Mouse (Mus musculus) small intestine, adult 2 months (tissue): ENCODE results near the gene Fhl3. TPM values are rescaled to one million over a fixed set of nuclear protein-coding genes. Genes with fewer than 3 reads are reported as not detected.
"Not testable (repeated sequence)": the region's sequence is repeated elsewhere in the genome, so short reads cannot be mapped to it uniquely, and the experiment has no call there.

Experiments used
- H3K27ac ChIP-seq: fragments of 200-500 bp; 2 replicates; pipeline ENCODE4 v1.5.1; 2012; ENCODE audit warnings: low read depth, low read length, control low read depth, inconsistent platforms; ENCODE audit not compliant: insufficient read depth
- H3K27me3 ChIP-seq: fragments of 200-500 bp; 2 replicates; pipeline ENCODE4 v1.6.1; 2012; ENCODE audit warnings: mild to moderate bottlenecking, moderate library complexity, low read length, inconsistent platforms; ENCODE audit not compliant: control insufficient read depth, insufficient read depth
- H3K36me3 ChIP-seq: fragments of 200-500 bp; 2 replicates; pipeline ENCODE4 v1.6.1; 2012; ENCODE audit warnings: mild to moderate bottlenecking, low read length, control low read depth, inconsistent platforms; ENCODE audit not compliant: control insufficient read depth, insufficient read depth
- H3K4me1 ChIP-seq: fragments of 200-500 bp; 2 replicates; pipeline ENCODE4 v1.6.1; 2012; ENCODE audit warnings: low read length, inconsistent platforms, mixed read lengths; ENCODE audit not compliant: control insufficient read depth, insufficient read depth, insufficient read length
- H3K4me3 ChIP-seq: fragments of 200-500 bp; 2 replicates; pipeline ENCODE4 v1.5.1; 2012; ENCODE audit warnings: low read depth, mild to moderate bottlenecking, control low read depth, inconsistent platforms, low read length, moderate library complexity
- CTCF ChIP-seq: fragments of 200-500 bp; IDR thresholded peaks from 2 replicates; pipeline ENCODE4 v1.5.1; 2012; ENCODE audit warnings: low read depth, mild to moderate bottlenecking, control low read depth, inconsistent platforms, low read length, moderate library complexity, mixed read lengths; ENCODE audit not compliant: insufficient replicate concordance, insufficient read length; ENCODE audit errors: extremely low read depth
- POLR2A ChIP-seq: fragments of 200-500 bp; IDR thresholded peaks from 2 replicates; pipeline ENCODE4 v1.6.1; 2012; ENCODE audit warnings: low read depth, mild to moderate bottlenecking, control low read depth, inconsistent platforms, low read length, moderate library complexity
- WGBS: fragments of 180-500 bp; shearing (Covaris S2); methylation state at CpG from one replicate; pipeline ENCODE4 v1.1.7; 2018; 5-methylcytosine and 5-hydroxymethylcytosine counted together
- polyA plus RNA-seq: library from polyadenylated mRNA; depleted of rRNA; stranded (reverse); fragments of >200 nt; gene quantifications from 2 replicates; pipeline ENCODE4 v1.2.3, GENCODE M21; 2012

The Fhl3 gene
- polyA plus RNA-seq, 1 experiment: 9.2 TPM

DNA sequence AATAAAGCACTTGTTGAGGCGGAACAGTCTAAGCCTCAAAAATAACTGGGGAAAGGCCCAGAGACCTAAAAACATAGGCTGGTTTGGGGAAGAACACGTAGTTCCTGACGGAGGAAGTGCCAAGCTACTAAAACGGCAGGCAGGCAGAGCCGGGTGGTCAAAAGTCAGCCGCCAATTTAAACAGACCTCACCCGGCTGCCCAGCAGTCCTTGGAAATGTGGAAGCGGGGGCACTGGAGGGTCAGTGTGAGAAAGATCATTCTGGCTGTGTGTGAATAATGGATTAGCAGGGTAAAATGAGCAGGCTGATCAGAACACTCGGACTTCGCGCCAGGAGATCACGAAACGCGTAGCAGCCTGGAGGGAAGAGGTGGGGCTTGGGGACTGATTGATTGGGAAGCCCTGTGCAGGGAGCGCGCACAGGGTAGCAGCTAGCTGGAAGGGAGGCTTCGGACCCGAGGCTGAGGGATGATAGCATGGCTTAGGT, 9.5 kb downstream of the Fhl3 start:
- Histone ChIP-seq H3K4me1 (peaks cover 13% of the 10 kb centered on the region), H3K27me3 (no peaks in the 10 kb centered on the region), H3K4me3 (peak overlapping the region; percentile 40), H3K27ac (peak overlapping the region; percentile 74), H3K36me3 (no peaks in the 10 kb centered on the region)
- 3% methylated on average over 18 of the region's 18 CpGs for WGBS
- TF ChIP-seq POLR2A (no peak), CTCF (no peak)

DNA sequence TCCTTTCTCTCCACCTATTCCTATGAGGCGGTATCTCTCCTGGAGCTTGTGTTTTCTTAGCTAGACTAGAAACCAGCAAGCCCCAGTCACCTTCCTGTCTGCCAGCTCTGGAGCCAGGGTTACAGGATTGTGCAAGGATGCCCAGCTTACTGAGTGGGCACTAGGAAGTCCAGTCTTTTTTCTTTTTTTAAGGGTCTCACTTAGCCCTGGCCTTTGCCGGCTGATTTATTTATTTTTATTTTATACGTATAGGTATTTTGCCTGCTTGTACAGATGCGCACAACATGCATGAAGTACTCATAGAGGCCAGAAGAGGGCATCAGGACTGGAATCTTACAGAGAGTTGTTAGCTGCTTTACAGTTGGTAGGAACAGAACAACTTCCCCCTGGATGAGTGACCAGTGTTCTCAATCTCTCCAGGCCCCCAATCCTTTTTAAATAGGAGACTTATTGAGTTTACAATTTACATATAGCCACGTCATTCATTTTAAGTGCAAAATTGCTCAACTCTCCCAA, 10.3 kb downstream of the Fhl3 start:
- 4% methylated on average over 5 of the region's 5 CpGs for WGBS
- Histone ChIP-seq H3K36me3 (no peaks in the 10 kb centered on the region), H3K27ac (no peak overlapping the region), H3K27me3 (no peaks in the 10 kb centered on the region), H3K4me1 (peaks cover 12% of the 10 kb centered on the region), H3K4me3 (no peak overlapping the region)
- TF ChIP-seq POLR2A: no peak
- no peak for TF ChIP-seq CTCF

DNA sequence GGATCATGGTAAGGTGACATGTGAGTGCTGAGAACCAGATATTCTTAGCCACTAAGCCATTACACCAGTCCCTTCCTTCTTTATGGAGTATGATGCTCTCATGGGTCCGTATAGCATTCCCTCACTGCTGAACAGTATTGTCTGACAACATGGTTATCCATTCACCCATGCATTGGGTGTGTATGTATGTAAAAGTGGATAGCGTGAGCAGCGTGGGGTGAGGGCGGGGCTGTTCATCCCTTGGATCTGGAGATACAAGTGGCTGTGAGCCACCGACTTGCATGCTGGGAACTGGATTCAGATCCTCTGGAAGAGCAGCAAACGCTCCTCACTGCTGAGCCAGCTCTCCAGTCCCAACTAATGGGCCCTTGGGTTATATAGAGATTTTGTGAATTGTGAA, 12.1 kb downstream of the Fhl3 start:
- Histone ChIP-seq H3K27ac (no peak overlapping the region), H3K4me1 (peaks cover 12% of the 10 kb centered on the region), H3K36me3 (peaks cover 7% of the 10 kb centered on the region), H3K4me3 (no peak overlapping the region), H3K27me3 (no peaks in the 10 kb centered on the region)
- no peak for TF ChIP-seq POLR2A
- TF ChIP-seq CTCF: no peak
- WGBS: 82% methylated on average over 6 of the region's 6 CpGs

DNA sequence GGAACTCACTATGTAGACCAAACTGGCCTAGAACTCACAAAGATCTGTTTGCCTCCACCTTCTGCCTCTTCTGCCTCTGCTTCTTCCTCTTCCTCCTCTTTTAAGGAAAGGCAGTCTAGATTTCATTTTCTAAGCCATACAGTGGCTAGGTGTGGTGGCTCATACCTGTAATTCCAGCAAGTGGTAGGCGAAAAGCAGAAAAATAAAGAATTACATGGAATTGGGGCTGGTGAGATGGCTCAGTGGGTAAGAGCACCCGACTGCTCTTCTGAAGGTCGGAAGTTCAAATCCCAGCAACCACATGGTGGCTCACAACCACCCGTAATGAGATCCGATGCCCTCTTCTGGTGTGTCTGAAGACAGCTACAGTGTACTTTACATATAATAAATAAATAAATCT, 13.3 kb downstream of the Fhl3 start:
- whole genome bisulfite sequencing: 67% methylated on average over 5 of the region's 5 CpGs
- H3K27ac ChIP-seq: not testable (repeated sequence)

DNA sequence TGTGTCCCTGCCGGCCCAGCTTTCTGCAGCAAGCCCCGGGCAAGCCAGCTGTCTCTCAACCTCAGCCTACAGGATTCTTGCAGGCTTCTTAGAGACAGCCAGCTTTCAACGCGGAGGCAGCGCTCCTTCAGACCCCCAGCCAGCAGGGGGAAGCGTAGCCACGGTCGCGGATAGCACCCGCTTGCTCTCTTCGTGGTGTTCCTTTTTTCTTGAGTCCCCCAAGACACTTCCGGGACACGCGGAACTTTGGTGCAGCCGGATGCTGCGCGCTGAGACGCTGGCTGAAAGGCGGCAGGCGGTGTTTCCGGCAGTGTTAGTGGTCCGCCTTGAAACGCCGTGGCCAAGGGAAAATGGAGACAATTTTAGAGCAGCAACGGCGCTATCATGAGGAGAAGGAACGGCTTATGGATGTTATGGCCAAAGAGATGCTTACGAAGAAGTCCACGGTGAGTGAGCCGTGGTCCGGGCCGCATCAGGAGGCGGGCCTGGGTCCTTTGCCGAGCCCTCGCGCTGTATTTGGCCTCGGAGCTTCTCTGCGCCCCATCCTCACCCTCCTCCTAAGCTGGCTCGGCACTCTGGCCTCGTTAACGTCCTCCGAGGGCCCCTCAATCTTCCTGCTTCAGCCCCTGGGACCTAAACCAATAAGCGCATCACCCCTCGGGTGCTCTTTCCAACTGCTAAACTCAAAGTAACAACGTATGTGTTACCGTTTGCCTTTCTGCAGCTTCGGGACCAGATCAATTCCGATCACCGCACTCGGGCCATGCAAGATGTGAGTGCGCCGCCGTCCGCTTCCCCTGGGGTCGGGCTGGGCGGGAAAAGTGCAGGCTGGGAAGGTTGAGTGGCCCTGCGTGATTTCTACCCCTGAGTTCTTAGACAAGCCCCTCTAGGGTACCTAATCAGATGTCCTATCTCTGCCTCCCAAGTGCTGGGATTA, 14.3 kb downstream of the Fhl3 start, which contains the start of gene Sf3a3:
TSS of gene Sf3a3 (plus strand) at position 232 of the 937 bp plus-strand sequence.
- Histone ChIP-seq H3K36me3 (peaks cover 25% of the 10 kb centered on the region), H3K4me1 (peaks cover 5% of the 10 kb centered on the region), H3K4me3 (peak within 1 kb of the TSS; percentile 86), H3K27me3 (no peaks in the 10 kb centered on the region), H3K27ac (no peak within 1 kb of the TSS)
- under 1% methylated on average over 57 of the region's 57 CpGs for WGBS
- TF ChIP-seq POLR2A (no peak; the same call in 1 of the 2 replicates), CTCF (peak; percentile 77)

More for the DNA sequence above, 13.3 kb downstream of the Fhl3 start:
- Histone ChIP-seq H3K36me3 (peaks cover 16% of the 10 kb centered on the region), H3K4me1 (peaks cover 11% of the 10 kb centered on the region)
- not testable (repeated sequence) for H3K4me3 ChIP-seq, H3K27me3 ChIP-seq

DNA sequence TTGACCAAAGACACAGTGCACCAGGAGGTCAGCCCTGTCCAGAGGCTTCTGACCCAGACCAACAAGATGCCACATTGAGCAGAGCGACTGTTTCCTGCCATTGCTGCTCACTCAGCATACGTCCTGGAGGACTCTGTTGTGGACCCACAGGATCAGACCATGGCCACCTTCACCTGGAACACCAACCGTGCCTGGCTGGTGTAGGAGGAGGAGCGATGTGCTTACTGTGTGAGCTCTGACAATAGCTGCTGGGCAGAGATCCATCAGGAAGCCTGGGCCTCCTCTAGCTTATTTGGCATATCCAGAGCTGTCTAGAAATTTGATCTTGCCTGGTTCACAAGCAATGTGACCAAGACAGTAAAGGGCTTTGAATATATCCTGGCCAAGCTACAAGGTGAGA, 18.6 kb downstream of the Fhl3 start:
- Histone ChIP-seq H3K4me1 (peaks cover 3% of the 10 kb centered on the region), H3K4me3 (no peak overlapping the region), H3K27me3 (no peaks in the 10 kb centered on the region), H3K36me3 (peaks cover 48% of the 10 kb centered on the region), H3K27ac (no peak overlapping the region)
- no peak for TF ChIP-seq POLR2A
- 94% methylated on average over 4 of the region's 4 CpGs for WGBS

DNA sequence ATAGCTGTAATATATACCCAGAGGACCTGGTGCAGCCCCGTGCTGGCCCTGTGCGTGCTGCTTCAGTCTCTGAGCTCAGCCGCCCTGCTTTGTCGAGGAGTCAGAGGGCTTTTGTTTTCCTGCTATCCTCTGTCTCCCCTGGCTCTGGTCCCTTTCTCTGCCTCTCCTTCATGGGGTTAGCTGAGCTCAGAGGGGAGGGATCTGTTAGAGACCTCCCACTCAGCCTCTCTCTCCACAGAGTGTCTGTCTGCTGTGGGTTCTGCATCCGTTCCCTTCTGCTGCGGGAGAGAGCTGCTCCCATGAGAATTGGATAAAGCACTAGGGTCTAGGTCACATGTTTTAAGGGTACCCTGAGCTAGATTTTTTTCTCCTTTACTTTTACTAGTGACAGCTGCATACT, 25.6 kb downstream of the Fhl3 start:
- TF ChIP-seq CTCF (no peak), POLR2A (no peak)
- no peaks in the 10 kb centered on the region for H3K27me3 ChIP-seq
- no peak overlapping the region for H3K4me3 ChIP-seq
- WGBS: 92% methylated on average over 6 of the region's 6 CpGs
- peaks cover 68% of the 10 kb centered on the region for H3K36me3 ChIP-seq
- no peak overlapping the region for H3K27ac ChIP-seq
- no peaks in the 10 kb centered on the region for H3K4me1 ChIP-seq
